Mouse (Mus musculus) heart, adult 9 months (tissue): ENCODE data around the gene Tnfrsf4.

ENCODE experiments used
- DNase-seq, 2 experiments: peaks; one replicate each; pipeline ENCODE4 v3.0.0; 2022; ENCODE audit warnings: low spot score in 2 of 2

Gene Tnfrsf4

DNA sequence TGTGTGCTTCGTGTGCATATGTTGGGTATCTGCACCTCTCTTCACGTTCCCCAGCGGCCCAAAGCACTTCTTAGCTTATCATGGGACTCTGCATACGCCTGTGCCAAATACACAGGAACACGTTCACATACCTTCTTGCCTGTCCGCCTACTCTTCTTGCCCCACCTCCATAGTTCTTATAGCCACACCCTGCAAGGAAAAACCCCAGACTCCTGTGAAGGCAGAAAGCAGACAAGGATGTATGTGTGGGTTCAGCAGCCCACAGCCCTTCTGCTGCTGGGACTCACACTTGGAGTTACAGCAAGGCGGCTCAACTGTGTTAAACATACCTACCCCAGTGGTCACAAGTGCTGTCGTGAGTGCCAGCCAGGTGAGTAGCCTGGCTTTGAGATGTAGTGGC lies at the start of gene Tnfrsf4:
Gene Tnfrsf4, plus strand, starts transcription at position 207 of the 400 bp plus-strand sequence.
- DNase-seq = no peak

GRCm38 (mm10) chr4:155964396-155964795 lies 49.2 kb upstream of the Tnfrsf4 start:
- DNase-seq = no peak

DNA sequence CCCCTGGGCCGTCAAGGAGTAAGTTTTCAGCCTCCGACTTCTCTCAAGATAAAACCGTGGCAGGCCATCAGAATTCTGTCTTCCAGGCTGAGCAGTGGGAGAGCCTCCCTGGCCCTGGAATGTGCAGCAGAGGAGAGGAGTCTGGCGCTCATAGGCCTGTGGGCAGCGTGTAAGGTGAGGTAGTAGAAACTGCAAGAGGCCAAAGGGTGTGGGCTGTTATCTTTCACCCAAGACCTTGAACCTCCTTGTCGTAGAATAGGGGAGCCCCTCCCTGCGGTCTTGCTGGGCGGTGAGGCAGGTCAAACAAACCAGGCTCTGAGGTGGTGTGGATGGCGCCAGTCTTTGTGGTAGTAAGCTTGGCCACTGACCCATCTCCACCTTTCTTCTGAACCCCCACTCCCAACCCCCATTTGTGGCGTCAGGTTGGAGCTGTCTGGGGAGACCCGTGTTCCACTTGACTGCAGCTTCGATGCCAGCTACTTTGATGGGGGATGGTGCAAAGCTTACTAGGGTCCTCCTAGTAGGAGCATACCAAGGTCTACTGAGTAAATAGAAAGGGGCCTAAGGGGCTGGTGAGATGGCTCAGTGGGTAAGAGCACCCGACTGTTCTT lies 44.5 kb upstream of the Tnfrsf4 start:
- no peak for DNase-seq

DNA sequence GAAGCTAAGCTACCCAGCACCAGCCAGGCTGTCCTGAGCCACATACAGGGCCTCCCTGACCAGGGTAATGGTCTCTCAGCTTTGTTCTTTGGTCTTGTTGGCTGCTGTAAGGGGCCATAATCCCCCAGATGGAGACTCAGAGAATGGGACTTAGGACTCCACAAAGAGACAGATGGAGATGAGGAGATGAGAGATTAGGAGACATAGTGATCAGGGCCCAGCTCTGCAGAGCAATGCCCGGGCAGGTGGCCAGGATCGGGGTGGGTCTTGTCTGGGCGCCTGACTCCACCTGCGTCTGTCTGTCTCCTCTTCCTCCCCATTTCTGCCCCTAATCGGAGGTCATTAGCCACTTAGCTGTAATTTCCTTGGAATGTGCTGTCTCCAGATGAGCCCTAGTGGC lies 43.4 kb upstream of the Tnfrsf4 start:
- no peak for DNase-seq

DNA sequence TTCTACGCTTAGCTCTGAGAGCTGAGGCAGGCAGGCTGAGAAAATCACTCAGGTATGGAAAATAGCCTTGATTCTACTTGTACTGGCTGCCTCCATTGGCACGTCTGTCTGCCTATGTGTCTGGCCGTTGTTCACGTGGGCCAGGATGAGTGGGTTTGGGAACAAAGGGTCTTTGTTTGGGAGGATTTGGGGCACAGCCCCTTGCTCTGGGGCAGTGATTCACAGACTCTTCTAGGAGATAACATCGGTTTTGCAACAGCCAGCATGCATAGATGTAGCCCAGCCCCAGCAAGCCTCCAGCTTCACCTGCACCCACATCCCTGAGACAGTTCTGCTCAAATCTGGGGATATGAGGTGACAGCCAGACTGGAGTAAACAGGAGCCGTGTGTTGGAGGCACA lies 41.0 kb upstream of the Tnfrsf4 start:
- DNase-seq = no peak

- DNase-seq = no peak
These were observed 40.4 kb upstream of the Tnfrsf4 start for GRCm38 (mm10) chr4:155973239-155973638.

DNA sequence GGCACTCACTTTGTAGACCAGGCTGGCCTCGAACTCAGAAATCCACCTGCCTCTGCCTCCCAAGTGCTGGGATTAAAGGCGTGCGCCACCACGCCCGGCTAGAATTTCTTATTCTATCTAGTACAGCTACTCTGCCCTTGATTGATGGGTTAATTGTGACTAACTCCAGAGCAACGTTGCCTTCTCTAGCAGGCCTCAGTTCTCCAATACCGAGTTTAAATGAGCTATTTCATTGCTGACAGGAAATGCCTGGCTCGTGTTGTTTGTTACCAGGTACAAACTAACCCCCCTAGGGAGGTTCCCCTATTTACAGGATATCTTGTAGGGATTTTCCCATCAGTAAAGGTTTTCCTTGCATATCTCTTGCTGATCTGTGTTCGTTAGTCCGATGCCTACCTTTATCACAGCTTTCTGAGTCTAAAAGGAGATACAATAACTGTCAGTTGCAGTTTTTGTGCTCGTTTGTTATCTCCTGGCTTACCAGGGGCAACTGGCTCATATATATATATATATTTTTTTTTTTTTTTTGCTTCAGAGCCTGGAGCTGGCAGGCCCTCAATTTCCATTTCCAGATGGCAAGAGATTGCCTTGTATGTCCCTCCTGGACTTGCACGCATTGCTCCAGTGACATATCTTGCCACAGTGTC lies 32.1 kb upstream of the Tnfrsf4 start:
- DNase-seq = no peak

- DNase-seq = no peak
These were observed 29.9 kb upstream of the Tnfrsf4 start for GRCm38 (mm10) chr4:155983788-155984187.

DNA sequence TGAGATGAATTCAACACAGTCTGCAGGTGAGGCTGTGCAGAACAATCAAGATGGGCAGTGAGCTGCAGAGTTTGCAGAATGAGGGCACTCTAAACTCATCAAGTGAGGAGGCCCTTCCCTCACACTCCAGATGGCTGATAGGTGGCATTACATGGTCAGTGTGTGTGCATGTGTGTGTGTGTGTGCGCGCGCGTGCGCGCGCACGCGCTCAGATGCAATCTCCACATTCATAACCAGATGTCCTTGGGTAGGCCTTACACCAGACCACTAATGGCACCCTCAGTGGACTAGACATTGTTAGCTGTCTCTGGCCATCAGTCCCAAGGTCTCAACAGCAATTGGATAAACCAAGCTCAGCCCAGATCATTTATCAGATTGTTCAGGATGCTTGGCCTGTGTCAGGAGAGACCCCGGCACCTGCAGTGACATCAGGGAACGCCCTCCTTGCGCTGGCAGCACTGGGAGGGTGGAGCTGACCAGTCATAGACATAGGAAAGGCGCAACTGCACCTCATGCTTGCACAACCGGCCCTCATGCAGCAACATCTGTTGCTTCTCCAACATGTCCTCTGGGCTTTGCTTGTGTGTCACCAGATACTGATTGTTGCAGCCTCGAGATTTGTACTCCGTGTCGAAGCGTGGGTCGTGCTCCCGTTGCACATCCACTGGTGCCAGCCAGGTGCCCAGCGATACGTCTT lies 22.3 kb upstream of the Tnfrsf4 start:
- peak in 1 of 2 experiments; percentile 5 for DNase-seq

GRCm38 (mm10) chr4:155991908-155992230 lies 21.8 kb upstream of the Tnfrsf4 start:
- no peak for DNase-seq

DNA sequence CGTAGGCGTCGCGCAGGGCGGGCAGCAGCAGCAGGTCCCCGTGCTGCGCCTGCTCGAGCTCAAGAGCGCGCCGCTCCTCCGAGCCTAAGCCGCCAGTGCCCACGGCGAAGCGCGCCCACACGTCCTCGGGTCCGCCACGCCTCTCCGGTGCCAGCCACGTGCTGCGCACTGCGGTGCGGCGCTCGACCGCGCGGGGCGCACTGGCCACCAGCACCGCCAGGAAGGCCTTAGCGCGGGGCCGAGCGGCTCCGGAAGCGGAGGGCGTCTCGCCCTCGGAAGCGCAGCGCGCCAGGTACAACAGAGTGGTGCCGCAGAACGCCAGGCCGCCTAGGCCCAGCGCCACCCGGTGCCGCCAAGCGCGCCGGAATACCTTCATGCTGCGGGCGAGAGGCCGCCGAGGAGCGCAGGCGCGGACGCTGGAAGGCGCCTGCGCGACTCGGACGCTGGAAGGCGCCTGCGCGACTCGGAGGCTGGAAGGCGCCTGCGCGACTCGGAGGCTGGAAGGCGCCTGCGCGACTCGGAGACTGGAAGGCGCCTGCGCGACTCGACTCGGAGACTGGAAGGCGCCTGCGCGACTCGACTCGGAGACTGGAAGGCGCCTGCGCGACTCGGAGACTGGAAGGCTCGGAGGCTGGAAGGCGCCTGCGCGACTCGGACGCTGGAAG lies 21.3 kb upstream of the Tnfrsf4 start, which contains the start of the genes B3galt6 and Sdf4:
Gene B3galt6, minus strand, starts transcription at position 409 of the 665 bp plus-strand sequence.
Gene Sdf4, plus strand, starts transcription at position 632 of the 665 bp plus-strand sequence.
- DNase-seq = peak; percentile 77 to 88

DNA sequence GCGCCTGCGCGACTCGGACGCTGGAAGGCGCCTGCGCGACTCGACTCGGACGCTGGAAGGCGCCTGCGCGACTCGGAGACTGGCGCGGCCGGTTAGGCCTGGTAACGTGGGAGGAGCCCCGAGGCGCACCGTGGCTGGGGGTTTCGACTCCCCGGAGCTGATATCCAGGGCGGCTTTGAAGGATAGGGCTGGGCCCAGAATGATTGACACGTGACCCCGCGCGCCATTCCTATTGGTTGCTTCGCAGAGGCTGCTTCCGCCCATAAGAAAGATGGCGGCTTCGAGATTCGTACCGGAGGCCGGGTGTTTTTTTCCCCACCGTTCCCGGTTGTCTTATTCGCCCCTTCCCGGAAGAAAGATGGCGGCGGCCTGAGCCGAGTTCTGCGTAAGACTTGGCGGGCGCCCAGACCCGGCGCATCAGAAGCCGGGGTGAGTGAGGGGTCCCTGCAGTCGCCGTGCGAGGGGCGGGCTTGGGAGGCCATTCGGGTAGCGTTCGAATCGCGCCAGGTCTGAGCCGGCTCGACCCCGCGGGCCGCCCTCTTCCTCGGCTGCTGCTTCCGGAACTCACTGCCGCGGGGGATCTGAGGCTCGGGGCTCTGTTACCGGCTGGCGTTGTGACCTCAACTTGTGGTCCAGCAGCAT lies 20.6 kb upstream of the Tnfrsf4 start:
- peak; percentile 97 for DNase-seq

- DNase-seq = no peak
These were observed 20.0 kb upstream of the Tnfrsf4 start for GRCm38 (mm10) chr4:155993606-155994005.

DNA sequence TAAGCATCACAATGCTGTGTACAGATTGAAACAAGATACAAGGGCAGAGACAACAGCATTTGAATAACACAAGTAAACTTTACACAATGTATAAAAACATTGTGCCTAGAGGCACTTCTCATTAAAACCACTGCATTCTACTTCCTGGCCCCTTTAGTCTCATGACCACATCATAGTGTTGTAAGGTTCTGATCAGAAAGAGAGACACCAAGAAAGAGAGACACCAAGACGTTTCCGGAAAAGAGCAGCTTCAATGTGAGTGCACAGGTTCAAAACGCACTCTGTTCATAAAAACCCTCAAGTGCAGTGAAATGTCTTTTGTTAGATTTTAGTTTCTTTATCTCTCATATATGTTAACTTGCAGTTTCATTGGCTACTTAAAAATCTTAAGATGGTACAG lies 9.5 kb upstream of the Tnfrsf4 start:
- no peak for DNase-seq

DNA sequence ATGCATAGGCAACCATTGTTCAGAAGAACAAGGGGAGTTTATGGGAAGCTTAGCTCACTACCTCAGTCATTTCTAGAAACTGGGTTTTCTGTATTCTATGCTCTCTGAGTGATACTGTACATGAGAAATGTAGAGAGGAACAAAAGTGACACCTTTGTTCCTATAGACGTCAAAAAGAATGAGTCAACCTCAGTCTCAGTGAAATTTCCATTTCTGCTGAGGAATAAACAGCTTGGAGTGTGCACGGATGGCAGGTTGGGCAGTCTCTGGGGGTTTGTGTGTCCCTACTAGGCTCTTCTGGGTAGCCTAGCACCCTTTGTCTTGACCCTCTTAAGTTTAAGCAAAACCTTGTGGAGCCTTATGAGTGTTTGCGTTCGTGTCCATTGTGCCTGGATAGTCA lies 5.3 kb upstream of the Tnfrsf4 start:
- no peak for DNase-seq

DNA sequence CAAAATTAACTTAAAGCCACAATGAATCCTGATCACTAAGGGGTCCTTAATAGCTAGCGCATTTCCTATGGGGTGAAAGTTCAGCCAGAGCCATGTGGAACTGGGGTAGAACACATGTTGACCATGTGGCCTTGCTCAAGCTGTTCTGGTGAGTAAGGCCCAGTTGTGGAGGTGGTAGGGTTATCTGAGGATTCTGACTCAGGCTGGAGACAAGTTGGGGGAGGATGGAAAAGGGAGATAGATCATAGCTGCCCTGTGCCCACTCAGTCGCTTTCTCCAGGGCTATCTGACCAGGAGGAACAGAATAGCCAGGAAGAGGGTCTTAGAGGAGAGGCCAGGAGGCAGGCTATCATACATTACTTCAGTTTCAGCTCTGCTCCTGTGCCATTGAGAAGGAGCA lies 793 bp downstream of the Tnfrsf4 start:
- no peak for DNase-seq

GRCm38 (mm10) chr4:156019771-156020170 lies 6.1 kb downstream of the Tnfrsf4 start:
- no peak for DNase-seq

DNA sequence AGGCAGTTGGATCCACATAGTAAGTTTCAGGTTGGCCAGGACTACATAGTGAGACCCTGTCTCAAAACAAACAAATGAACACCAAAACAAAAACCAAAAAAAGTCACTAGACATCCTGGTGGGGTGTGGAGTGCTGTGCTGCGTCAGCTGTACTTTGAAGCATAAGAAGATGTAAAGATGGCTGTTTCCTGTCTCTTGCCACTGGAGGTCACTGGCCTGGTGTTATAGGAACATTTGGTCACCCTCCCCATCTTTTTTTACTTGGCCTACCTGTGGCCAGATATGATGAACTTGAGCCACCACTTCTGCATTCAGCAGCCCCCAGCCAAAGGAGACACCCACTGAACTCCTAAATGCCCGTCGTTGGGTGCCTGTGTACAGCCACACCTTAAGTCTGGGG lies 7.7 kb downstream of the Tnfrsf4 start:
- DNase-seq = no peak

- no peak for DNase-seq
These were observed 8.3 kb downstream of the Tnfrsf4 start for GRCm38 (mm10) chr4:156021942-156022419.

- no peak for DNase-seq
These were observed 9.9 kb downstream of the Tnfrsf4 start for GRCm38 (mm10) chr4:156023520-156023919.

DNA sequence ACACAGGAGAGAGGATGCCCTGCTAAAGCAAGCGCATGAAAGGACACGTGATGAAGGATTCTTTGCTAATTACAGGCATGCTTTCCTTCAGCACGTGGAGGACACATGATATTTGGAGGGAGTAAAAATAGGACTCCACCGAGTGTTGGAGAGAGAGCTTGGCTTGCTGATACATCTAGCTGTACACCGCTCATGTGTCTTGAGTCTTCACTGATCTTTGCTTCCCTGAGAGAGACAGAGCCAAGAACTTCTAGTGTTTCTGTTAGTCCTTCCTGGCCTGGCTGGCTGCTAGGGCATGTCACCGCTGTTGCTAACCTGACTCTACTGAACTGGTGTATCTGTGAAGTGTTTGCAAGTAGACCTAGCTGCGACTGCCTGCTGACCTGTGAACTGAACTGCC lies 10.5 kb downstream of the Tnfrsf4 start:
- DNase-seq = peak; percentile 26 to 52

- peak in 1 of 2 experiments; percentile 28 for DNase-seq
These were observed 12.4 kb downstream of the Tnfrsf4 start, which contains the start of gene Tnfrsf18 for GRCm38 (mm10) chr4:156026013-156026412. Gene Tnfrsf18, plus strand, starts transcription at chr4:156026164.
